Mouse (Mus musculus): ENCODE results near the gene Tmem106a. TPM values are rescaled to one million over a fixed set of nuclear protein-coding genes. Genes with fewer than 3 reads are reported as not detected.

The Tmem106a gene
- polyA plus RNA-seq, 1 experiment from 2014 or later = 8.0 TPM

Other genes starting within 250 kb of the Tmem106a start
- 0.15 and 0.26 TPM in 2 replicates for gene G6pc, start 214.7 kb upstream of the Tmem106a start, polyA plus RNA-seq (2015; fragmentation: Nextera tagmentation; extraction: Ambion mirVana)
- 31.0 and 35.3 TPM in 2 replicates for gene Aarsd1, start 164.6 kb upstream of the Tmem106a start, polyA plus RNA-seq (2015; fragmentation: Nextera tagmentation; extraction: Ambion mirVana)
- gene Gm27029, start 157.4 kb upstream of the Tmem106a start, polyA plus RNA-seq (2015; fragmentation: Nextera tagmentation; extraction: Ambion mirVana) = 2.2 TPM in 2 replicates
- gene Rundc1, start 157.2 kb upstream of the Tmem106a start, polyA plus RNA-seq (2015; fragmentation: Nextera tagmentation; extraction: Ambion mirVana) = 4.7 and 5.2 TPM in 2 replicates
- 0.82 and 2.0 TPM in 2 replicates for gene Ptges3l, start 156.9 kb upstream of the Tmem106a start, polyA plus RNA-seq (2015; fragmentation: Nextera tagmentation; extraction: Ambion mirVana)
- 138 and 160 TPM in 2 replicates for gene Rpl27, start 139.9 kb upstream of the Tmem106a start, polyA plus RNA-seq (2015; fragmentation: Nextera tagmentation; extraction: Ambion mirVana)
- gene Ifi35, start 133.8 kb upstream of the Tmem106a start, polyA plus RNA-seq (2015; fragmentation: Nextera tagmentation; extraction: Ambion mirVana) = 22.4 and 26.5 TPM in 2 replicates
- gene Rnd2, start 117.2 kb upstream of the Tmem106a start, polyA plus RNA-seq (2015; fragmentation: Nextera tagmentation; extraction: Ambion mirVana) = 1.4 and 1.7 TPM in 2 replicates
- 10.2 and 12.3 TPM in 2 replicates for gene Vat1, start 116.0 kb upstream of the Tmem106a start, polyA plus RNA-seq (2015; fragmentation: Nextera tagmentation; extraction: Ambion mirVana)
- gene Brca1, start 30.3 kb upstream of the Tmem106a start, polyA plus RNA-seq (2015; fragmentation: Nextera tagmentation; extraction: Ambion mirVana) = 10.5 and 11.3 TPM in 2 replicates
- gene Nbr1, start 30.1 kb upstream of the Tmem106a start, polyA plus RNA-seq (2015; fragmentation: Nextera tagmentation; extraction: Ambion mirVana) = 46.9 and 52.5 TPM in 2 replicates
- 0.15 TPM in 1 of 2 replicates, not detected in the other for gene Gm11634, start 17.0 kb downstream of the Tmem106a start, polyA plus RNA-seq (2015; fragmentation: Nextera tagmentation; extraction: Ambion mirVana)
- gene Rdm1, start 45.0 kb downstream of the Tmem106a start, polyA plus RNA-seq (2015; fragmentation: Nextera tagmentation; extraction: Ambion mirVana) = 10.1 and 13.2 TPM in 2 replicates
- gene Arl4d, start 83.3 kb downstream of the Tmem106a start, polyA plus RNA-seq (2015; fragmentation: Nextera tagmentation; extraction: Ambion mirVana) = 0.99 and 1.3 TPM in 2 replicates
- 16.3 and 16.9 TPM in 2 replicates for gene Dhx8, start 150.7 kb downstream of the Tmem106a start, polyA plus RNA-seq (2015; fragmentation: Nextera tagmentation; extraction: Ambion mirVana)
- gene Etv4, start 203.1 kb downstream of the Tmem106a start, polyA plus RNA-seq (2015; fragmentation: Nextera tagmentation; extraction: Ambion mirVana) = 0.15 TPM in 2 replicates